Mouse (Mus musculus) megakaryocyte, embryonic 14.5 days (primary cell): Measurements from ENCODE around the gene Fpr3.

Source experiments
- FLI1 ChIP-seq: IDR thresholded peaks from 2 replicates; pipeline ENCODE4 v1.6.1; 2012; ENCODE audit warnings: low read length, inconsistent platforms, mixed read lengths
- GATA1 ChIP-seq: IDR thresholded peaks from 3 replicates; pipeline ENCODE4 v1.6.1; 2012; ENCODE audit warnings: mixed read lengths, low read length, inconsistent platforms, borderline replicate concordance

- TF ChIP-seq GATA1 (no peak), FLI1 (no peak)
Observed at GRCm38 (mm10) chr17:17845187-17846027, 42.2 kb upstream of the Fpr3 start.
